Mouse (Mus musculus) C2C12 (cell line): ENCODE measurements around the gene Mmd2.

ENCODE experiments used
- CEBPB ChIP-seq: IDR thresholded peaks from one replicate; pipeline ENCODE4 v1.6.1; 2011; ENCODE audit warnings: low read depth, mild to moderate bottlenecking, control low read depth, moderate library complexity
- CTCF ChIP-seq: IDR thresholded peaks from one replicate; pipeline ENCODE4 v1.5.1; 2011; ENCODE audit not compliant: control insufficient read depth, insufficient read depth, insufficient read length
- FOSL1 ChIP-seq: IDR thresholded peaks from one replicate; pipeline ENCODE4 v1.8.0; 2011; ENCODE audit warnings: mild to moderate bottlenecking, low read length; ENCODE audit not compliant: poor library complexity, insufficient read depth, severe bottlenecking
- USF1 ChIP-seq: IDR thresholded peaks from one replicate; pipeline ENCODE4 v1.6.1; 2011; ENCODE audit warnings: low read depth, mild to moderate bottlenecking, control low read depth, moderate library complexity

GRCm38 (mm10) chr5:142556721-142557120, 51.9 kb downstream of the Mmd2 start:
- TF ChIP-seq CTCF (no peak), USF1 (no peak), FOSL1 (no peak), CEBPB (no peak)
